Mouse (Mus musculus) T-helper 17 cell (primary cell): ENCODE data around the gene Olfr352.

Experiments used
- in situ Hi-C, 2 experiments: fragments of 300-600 bp; cut with MboI, MseI; formaldehyde crosslinking; loops; 1 replicate in 1 of 2; 2 replicates in 1 of 2; pipeline ENCODE4 v1.15.1; 2025; ENCODE audit warnings: high pct_unique_total_duplicates in 2 of 2

Olfr352 gene

DNA sequence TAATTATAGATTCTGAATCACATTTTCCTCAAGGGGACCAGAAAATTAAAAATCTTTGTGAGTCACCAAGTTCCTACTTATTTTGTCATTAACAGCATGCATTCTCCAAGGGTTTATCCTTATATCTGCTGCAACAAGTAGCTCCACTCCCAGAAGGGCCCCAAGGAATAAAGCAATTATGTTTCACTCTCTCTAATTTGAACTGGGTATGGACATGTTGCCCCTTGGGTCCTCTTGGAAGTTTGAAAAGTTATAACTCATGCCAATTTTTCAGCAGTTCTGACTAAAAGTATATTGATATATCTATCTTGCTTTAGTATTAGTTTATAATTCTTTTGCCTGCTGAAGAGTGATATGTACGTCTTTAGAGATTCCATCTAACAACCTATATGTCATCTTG, at the start of gene Olfr352:
Gene Olfr352, plus strand, starts transcription at position 301 of the 400 bp plus-strand sequence.
- in situ Hi-C loops: no loop called here

DNA sequence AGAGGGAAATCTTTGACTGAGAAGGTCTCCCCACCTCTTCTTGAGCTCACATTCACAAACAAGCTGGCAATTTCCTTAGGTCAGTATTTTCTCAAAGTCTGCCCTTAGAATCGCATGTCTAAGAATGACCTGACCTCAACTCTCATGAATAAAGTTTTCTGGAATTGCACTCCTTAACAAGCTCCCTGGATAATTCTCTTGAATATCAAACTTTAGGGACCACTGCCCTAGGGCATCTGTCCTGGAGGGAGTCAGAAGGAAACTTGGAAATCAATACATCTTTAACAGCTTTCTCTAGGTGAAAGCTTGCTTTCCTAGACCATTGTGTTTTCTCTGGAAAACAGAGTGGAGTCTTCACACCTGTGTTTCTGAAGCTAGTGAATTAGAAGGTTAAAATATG, 22.2 kb upstream of the Olfr352 start, which contains the start of gene Olfr350:
Gene Olfr350, plus strand, starts transcription at position 301 of the 400 bp plus-strand sequence.
- in situ Hi-C loops: no loop called here

DNA sequence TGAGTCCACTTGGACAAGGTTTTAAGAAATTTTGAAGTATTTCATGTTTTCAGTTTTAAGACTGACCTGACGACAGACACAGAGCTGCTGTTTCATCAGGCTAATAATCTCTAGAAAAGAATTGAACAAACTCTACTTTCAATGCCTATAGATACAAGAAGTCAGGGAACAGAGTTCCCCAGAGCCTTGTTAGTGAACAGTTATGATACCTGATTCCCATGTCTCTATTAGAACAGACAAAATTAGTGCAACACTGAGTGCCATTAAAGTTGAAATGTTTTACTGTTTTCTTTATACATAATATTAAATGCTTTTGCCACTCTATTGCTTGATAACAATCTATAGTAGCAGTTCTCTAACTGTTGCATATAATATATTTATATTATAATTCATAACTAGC, 5.7 kb upstream of the Olfr352 start, which contains the start of gene Olfr351:
Gene Olfr351, minus strand, starts transcription at position 101 of the 400 bp plus-strand sequence.
- in situ Hi-C loops: no loop called here

DNA sequence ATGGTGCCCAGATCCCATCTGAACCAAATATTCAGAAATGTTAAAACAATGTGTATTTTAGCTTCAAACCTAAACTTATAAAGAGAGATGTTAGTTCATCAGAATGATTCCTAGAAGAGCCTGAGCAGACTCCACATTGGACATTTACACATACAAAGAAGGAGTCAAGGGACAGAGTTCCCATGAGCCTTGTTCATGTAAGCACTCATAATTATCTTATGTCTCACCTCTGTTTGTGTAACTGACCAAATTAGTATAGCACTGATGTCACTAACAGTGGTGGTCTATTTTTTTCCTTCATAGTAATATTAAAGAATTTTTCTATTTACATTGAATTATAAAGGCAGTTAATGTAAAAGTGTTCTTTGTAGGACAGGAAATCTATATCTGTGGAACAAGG, 24.6 kb downstream of the Olfr352 start, which contains the start of gene Olfr353:
Gene Olfr353, minus strand, starts transcription at position 101 of the 400 bp plus-strand sequence.
- in situ Hi-C loops: no loop called here

GRCm38 (mm10) chr2:36897114-36897513, 28.9 kb downstream of the Olfr352 start:
- in situ Hi-C loops: no loop called here

- in situ Hi-C loops: no loop called here
Observed at GRCm38 (mm10) chr2:36905380-36905779, 37.1 kb downstream of the Olfr352 start, which contains the start of gene Olfr354. Olfr354 (plus strand) TSS chr2:36905680.
